Mouse (Mus musculus) midbrain, embryonic 12.5 days (tissue): Measurements from ENCODE around the gene Tnf. TPM values are rescaled to one million over a fixed set of nuclear protein-coding genes. Genes with fewer than 3 reads are reported as not detected.

Source experiments
- ATAC-seq: fragments of 200-750 bp; cut with Nextera tagmentation; 2 replicates; pipeline ENCODE4 v1.8.0; 2017; ENCODE audit warnings: low read depth, moderate TSS enrichment, moderate library complexity; ENCODE audit not compliant: low FRiP score
- H3K27ac ChIP-seq: fragments of 300-500 bp; sonication (generic); replicated peaks from 2 replicates; pipeline ENCODE4 v1.5.1; 2016; ENCODE audit warnings: mild to moderate bottlenecking
- H3K27me3 ChIP-seq: fragments of 300-500 bp; sonication (generic); 2 replicates; pipeline ENCODE4 v1.6.1; 2016; ENCODE audit warnings: mild to moderate bottlenecking
- H3K36me3 ChIP-seq: fragments of 300-500 bp; sonication (generic); 2 replicates; pipeline ENCODE4 v1.6.1; 2016
- H3K4me1 ChIP-seq: fragments of 300-500 bp; sonication (generic); 2 replicates; pipeline ENCODE4 v1.6.1; 2016
- H3K4me2 ChIP-seq: fragments of 300-500 bp; sonication (generic); replicated peaks from 2 replicates; pipeline ENCODE4 v1.6.1; 2016; ENCODE audit warnings: mild to moderate bottlenecking, moderate library complexity
- H3K4me3 ChIP-seq: fragments of 300-500 bp; sonication (generic); 2 replicates; pipeline ENCODE4 v1.5.1; 2016; ENCODE audit warnings: mild to moderate bottlenecking
- H3K9ac ChIP-seq: fragments of 300-500 bp; sonication (generic); replicated peaks from 2 replicates; pipeline ENCODE4 v1.6.1; 2016; ENCODE audit warnings: mild to moderate bottlenecking, moderate library complexity
- H3K9me3 ChIP-seq: fragments of 300-500 bp; sonication (generic); 2 replicates; pipeline ENCODE4 v1.6.1; 2016; ENCODE audit warnings: mild to moderate bottlenecking
- WGBS: fragments of 180-500 bp; shearing (Covaris S2); methylation state at CpG from one replicate; pipeline ENCODE4 v1.1.7; 2016; 5-methylcytosine and 5-hydroxymethylcytosine counted together
- polyA plus RNA-seq: library from polyadenylated mRNA; unstranded; fragments of >200 nt; fragmentation: Nextera tagmentation; extraction: Ambion mirVana; gene quantifications from 2 replicates; pipeline ENCODE4 v1.2.1, GENCODE M21; 2016

The Tnf gene
- polyA plus RNA-seq, 1 experiment from 2014 or later: not detected

DNA sequence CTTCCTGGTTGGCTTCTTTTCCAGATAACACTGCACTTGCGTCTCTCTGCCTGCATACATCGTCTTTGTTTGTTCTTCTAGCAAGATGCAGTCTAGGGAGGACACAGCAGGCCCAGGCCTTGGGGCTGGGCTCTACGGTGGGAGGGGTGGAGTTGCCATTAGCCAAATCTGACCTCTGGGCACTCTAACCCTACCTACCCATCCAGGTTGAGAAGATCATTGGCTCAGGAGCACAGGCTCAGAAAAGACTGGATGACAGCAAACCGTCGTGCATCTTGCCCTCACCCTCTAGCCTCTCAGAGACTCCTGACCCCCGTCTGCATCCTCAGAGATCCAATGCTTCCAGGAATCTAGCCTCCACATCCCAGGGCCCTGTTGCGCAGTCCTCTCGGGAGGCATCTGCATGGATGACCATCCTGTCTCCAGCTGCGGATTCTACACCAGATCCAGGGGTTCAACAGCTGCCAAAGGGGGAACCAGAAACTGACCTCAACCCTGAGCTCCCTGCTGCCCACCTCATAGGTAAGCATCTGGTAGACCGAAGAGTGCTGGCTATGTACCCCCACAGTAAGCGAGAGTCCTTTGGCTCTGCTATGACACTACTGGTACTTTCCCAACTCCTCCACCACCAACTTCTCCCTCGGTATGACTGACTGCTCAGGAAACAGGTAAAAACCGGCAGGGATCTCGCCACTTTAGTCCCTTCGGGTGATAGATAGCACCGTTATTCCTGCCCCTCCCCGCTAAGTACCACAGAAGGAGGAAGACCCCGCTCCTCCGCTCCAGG lies 6.8 kb downstream of the Tnf start:
- 45% methylated on average over 19 of the region's 19 CpGs for WGBS
- 0 out of 2 replicates have a peak, but pooled peaks have one; percentile 27 for ATAC-seq
- Histone ChIP-seq H3K4me3 (peak overlapping the region; percentile 40), H3K27ac (no peak overlapping the region), H3K9me3 (no peaks in the 10 kb centered on the region), H3K4me1 (peaks cover 11% of the 10 kb centered on the region), H3K27me3 (peaks cover 40% of the 10 kb centered on the region), H3K9ac (peak overlapping the region; percentile 40; the same call in 1 of the 2 replicates), H3K4me2 (peak overlapping the region; percentile 70), H3K36me3 (no peaks in the 10 kb centered on the region)

DNA sequence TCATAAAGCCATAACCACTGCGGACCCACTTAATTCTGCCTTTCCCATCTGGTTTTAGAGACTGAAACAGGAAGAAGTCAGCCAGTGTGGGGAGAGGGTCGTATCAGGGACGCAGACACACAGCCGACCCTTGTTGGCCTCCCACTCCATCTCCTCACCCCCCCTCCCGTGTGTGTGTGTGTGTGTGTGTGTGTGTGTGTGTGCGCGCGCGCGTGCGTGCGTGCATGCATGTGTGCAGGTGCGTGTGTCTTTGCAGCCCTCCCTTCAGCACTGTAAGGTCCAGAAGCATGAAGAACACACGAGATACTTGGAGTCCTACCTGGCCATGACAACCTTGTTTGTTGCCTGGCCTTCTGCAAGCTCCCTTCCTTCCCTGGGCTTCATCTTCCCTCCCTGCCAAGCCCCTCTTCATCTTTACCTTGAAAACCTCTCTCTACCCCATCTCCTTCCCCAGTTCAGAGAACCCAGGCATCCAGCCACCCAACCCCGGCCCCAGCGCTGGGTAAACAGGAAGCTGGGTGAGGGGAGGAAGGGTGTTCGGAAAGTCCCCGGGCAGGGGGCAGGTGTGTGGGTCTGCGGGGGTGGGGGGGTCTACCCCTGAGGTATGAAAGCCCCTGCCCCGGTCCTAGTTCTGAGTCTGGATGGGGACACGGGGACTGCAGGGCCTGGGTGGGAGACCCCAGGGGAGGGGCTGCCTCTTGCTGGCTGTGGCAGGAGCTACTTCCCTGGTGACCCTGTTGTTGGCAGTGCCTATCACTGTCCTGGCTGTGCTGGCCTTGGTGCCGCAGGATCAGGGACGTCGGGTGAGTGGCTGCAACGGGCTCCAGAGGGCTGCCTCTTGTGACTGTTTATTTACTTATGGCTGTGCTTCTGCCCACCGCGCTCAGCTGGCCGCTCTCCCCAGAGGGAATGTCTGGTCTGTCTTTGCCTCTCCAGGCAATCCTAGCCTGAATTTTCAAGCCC lies 7.6 kb downstream of the Tnf start, which contains the start of gene Ltb:
Ltb (plus strand) TSS at position 559 of the 963 bp plus-strand sequence.
- peak within 1 kb of the TSS; percentile 40 for H3K4me3 ChIP-seq
- peak within 1 kb of the TSS; percentile 70 for H3K4me2 ChIP-seq
- 74% methylated on average over 28 of the region's 28 CpGs for WGBS
- H3K9me3 ChIP-seq: no peaks in the 10 kb centered on the region
- H3K27me3 ChIP-seq: peaks cover 39% of the 10 kb centered on the region
- H3K9ac ChIP-seq: no peak within 1 kb of the TSS
- H3K27ac ChIP-seq: no peak within 1 kb of the TSS
- no peak for ATAC-seq
- peaks cover 11% of the 10 kb centered on the region for H3K4me1 ChIP-seq
- no peaks in the 10 kb centered on the region for H3K36me3 ChIP-seq

DNA sequence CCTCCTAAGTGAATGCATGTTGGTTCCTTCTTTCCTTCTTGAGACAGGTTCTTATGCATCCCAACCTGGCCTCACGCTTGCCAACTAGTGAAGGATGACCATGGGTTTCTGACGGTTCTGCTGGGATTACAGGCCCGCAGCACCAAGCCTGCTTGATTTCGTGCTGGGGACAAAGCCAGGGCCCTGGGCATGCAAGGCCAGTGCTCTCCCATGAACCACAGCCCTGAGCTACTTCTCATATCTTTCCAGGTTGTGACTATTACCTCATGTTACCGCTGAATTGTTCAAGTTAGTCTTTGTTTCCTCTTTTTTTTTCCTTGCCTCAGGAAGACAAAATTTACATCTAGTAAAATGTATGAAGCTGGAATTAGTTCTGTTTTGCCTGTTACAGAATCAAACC lies 8.9 kb downstream of the Tnf start:
- no peak overlapping the region for H3K9ac ChIP-seq
- H3K27me3 ChIP-seq: peaks cover 36% of the 10 kb centered on the region
- no peaks in the 10 kb centered on the region for H3K36me3 ChIP-seq
- H3K9me3 ChIP-seq: no peaks in the 10 kb centered on the region
- H3K4me3 ChIP-seq: no peak overlapping the region
- WGBS: 82% methylated on average over 5 of the region's 5 CpGs
- ATAC-seq: no peak
- peaks cover 11% of the 10 kb centered on the region for H3K4me1 ChIP-seq
- no peak overlapping the region for H3K4me2 ChIP-seq
- H3K27ac ChIP-seq: no peak overlapping the region

DNA sequence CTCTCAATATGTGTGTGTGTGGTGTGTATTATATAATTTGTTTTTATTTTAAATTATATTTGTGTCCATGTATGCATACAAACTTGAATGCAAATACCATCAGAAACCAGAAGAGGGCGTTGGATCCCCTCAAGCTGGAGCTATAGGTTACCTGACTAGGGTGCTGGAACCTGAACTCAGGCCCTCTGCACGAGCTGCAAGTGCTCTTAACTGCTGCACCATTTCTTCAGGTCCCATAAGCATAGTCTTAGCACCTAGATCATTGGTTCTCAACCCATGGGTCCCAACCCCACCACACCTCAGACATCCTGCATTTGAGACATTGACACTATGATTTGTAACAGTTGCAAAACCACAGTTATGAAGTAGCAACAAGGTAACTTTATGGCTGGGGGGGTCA lies 10.1 kb downstream of the Tnf start:
- H3K9me3 ChIP-seq: no peaks in the 10 kb centered on the region
- H3K27ac ChIP-seq: no peak overlapping the region
- H3K4me2 ChIP-seq: no peak overlapping the region
- 70% methylated on average over 2 of the region's 2 CpGs for WGBS
- no peak overlapping the region for H3K9ac ChIP-seq
- H3K4me3 ChIP-seq: no peak overlapping the region
- peaks cover 29% of the 10 kb centered on the region for H3K27me3 ChIP-seq
- ATAC-seq: no peak
- H3K36me3 ChIP-seq: no peaks in the 10 kb centered on the region
- peaks cover 11% of the 10 kb centered on the region for H3K4me1 ChIP-seq

DNA sequence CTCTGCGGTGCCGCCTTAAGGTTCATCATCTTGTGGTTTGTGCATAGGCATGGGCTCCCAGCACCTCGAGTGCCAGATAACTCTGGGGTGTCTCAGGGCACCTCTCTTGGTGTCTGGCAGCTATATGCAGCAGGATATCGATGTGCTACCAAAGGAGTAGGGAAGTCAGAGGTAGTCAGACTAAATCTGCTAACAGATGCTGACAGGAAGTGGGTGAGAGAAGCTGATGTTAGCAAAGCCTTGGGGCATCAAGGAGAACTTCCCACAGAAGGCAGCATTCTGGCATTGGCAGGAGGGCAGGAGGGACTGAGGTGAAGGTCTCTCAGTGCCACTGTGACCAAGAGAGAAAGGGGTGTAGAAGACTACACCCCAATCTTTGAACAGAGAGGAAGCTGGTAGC lies 11.7 kb downstream of the Tnf start:
- Histone ChIP-seq H3K9ac (no peak overlapping the region), H3K36me3 (no peaks in the 10 kb centered on the region), H3K4me2 (no peak overlapping the region), H3K9me3 (no peaks in the 10 kb centered on the region), H3K27me3 (peaks cover 13% of the 10 kb centered on the region), H3K4me3 (no peak overlapping the region), H3K4me1 (peaks cover 13% of the 10 kb centered on the region), H3K27ac (no peak overlapping the region)
- 69% methylated on average over 4 of the region's 4 CpGs for WGBS
- ATAC-seq: no peak

DNA sequence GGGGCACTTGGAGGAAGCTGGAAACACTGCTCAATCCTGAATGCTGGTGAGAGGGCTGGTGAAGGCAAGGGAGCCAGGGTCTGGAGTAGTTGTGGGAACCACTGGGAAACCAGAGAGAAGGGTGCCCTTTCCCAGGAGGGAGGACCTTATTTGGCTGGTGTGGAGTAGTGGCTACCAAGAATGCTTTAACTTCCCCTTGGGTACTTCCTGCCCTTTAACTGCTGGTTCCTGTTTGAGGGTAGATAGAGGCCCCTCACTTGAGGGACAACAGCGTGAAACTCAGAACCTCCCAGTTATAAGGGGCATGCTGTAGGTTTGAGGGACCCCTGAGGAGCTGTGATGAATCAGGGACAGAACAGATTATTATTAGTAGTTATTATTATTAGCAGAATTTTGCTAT lies 12.6 kb downstream of the Tnf start:
- WGBS: 66% methylated on average over 1 of the region's 1 CpGs
- no peak overlapping the region for H3K9ac ChIP-seq
- no peaks in the 10 kb centered on the region for H3K36me3 ChIP-seq
- no peak for ATAC-seq
- H3K27ac ChIP-seq: no peak overlapping the region
- peaks cover 4% of the 10 kb centered on the region for H3K27me3 ChIP-seq
- no peak overlapping the region for H3K4me3 ChIP-seq
- no peaks in the 10 kb centered on the region for H3K9me3 ChIP-seq
- no peak overlapping the region for H3K4me2 ChIP-seq
- peaks cover 13% of the 10 kb centered on the region for H3K4me1 ChIP-seq

DNA sequence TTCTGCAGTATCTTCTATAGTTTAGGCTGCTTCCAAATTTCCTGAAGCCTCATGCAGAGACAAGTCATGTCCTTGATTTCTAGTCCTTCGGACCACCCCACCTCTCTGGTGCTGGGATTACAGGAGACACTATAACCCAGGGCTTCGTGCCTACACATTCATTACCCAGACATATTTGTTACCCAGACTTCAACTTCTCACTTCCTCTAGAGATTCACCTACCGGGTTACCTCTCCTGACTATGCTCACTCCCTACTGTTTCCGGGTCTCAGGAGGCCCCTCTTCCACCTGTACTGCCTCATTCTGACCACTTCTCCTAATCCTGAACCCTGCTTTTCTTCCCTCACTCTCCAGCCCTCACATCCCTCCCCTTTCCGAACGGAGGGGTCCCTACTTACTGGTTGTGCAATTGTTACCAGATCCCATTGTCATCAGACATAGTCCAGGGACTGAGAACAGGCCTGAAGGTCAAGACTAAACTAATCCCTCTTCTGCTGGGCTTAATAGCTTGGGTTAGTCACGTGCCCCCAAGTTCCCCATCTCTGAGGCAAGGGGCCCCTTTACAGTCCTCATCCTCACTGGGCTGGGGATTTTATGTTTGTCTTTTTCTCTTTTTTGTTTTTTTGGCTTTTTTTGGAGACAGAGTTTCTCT lies 13.7 kb downstream of the Tnf start, which contains the start of gene Lst1:
Lst1 (minus strand) TSS at position 481 of the 652 bp plus-strand sequence.
- no peak within 1 kb of the TSS for H3K27ac ChIP-seq
- WGBS: 64% methylated on average over 7 of the region's 7 CpGs
- H3K27me3 ChIP-seq: no peaks in the 10 kb centered on the region

DNA sequence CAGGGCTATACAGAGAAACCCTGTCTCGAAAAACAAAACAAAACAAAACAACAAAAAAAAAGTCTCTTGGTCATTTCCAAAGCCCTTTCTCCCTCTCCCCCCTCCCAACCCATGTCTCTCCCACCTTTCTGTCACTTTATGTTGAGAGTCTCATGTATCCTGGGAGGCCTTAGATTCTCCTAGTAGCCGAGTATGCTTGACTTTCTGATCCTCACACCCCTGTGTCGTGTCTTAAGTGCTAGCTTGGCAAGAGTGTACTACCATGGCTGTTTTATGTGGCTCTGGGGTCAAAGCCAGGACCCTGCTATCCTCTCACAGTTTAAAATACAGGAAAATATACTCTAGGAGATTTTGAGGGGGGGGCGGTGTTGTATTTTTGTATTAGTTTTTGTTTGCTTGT lies 14.5 kb downstream of the Tnf start:
- H3K27ac ChIP-seq: no peak overlapping the region
- 79% methylated on average over 4 of the region's 4 CpGs for WGBS
- H3K4me2 ChIP-seq: no peak overlapping the region
- ATAC-seq: no peak
- H3K4me1 ChIP-seq: peaks cover 13% of the 10 kb centered on the region
- H3K27me3 ChIP-seq: no peaks in the 10 kb centered on the region
- H3K9ac ChIP-seq: no peak overlapping the region
- no peak overlapping the region for H3K4me3 ChIP-seq
- no peaks in the 10 kb centered on the region for H3K9me3 ChIP-seq
- H3K36me3 ChIP-seq: no peaks in the 10 kb centered on the region

More for the DNA sequence above, 13.7 kb downstream of the Tnf start, which contains the start of gene Lst1:
- no peaks in the 10 kb centered on the region for H3K36me3 ChIP-seq
- no peak within 1 kb of the TSS for H3K4me2 ChIP-seq
- no peak within 1 kb of the TSS for H3K4me3 ChIP-seq
- ATAC-seq: no peak
- H3K9me3 ChIP-seq: no peaks in the 10 kb centered on the region
- peaks cover 13% of the 10 kb centered on the region for H3K4me1 ChIP-seq
- no peak within 1 kb of the TSS for H3K9ac ChIP-seq

DNA sequence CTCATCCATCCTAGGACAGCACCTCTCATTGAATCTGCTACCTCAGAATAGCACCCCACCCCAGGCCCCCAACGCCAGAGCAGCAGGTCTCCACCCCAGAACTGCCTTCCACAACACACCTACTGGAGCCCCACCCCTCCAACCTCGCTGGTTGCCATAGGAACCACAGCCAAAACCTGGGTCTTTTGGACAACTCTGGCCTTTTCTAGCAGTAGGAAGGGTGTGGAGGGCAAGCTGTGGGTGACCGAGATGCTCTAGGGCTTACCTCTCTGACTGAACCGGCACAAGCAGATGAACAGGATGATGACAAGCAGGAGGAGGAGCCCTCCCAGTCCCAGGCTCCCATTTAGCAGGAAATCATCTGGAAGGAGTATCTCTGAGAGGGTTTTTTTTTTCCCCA lies 15.1 kb downstream of the Tnf start:
- Histone ChIP-seq H3K9me3 (no peaks in the 10 kb centered on the region), H3K9ac (peak overlapping the region; percentile 39), H3K4me3 (peak overlapping the region; percentile 35), H3K27ac (peak overlapping the region; percentile 65), H3K27me3 (no peaks in the 10 kb centered on the region), H3K36me3 (no peaks in the 10 kb centered on the region), H3K4me1 (peaks cover 13% of the 10 kb centered on the region), H3K4me2 (peak overlapping the region; percentile 56)
- no peak for ATAC-seq
- WGBS: 3% methylated on average over 4 of the region's 4 CpGs

DNA sequence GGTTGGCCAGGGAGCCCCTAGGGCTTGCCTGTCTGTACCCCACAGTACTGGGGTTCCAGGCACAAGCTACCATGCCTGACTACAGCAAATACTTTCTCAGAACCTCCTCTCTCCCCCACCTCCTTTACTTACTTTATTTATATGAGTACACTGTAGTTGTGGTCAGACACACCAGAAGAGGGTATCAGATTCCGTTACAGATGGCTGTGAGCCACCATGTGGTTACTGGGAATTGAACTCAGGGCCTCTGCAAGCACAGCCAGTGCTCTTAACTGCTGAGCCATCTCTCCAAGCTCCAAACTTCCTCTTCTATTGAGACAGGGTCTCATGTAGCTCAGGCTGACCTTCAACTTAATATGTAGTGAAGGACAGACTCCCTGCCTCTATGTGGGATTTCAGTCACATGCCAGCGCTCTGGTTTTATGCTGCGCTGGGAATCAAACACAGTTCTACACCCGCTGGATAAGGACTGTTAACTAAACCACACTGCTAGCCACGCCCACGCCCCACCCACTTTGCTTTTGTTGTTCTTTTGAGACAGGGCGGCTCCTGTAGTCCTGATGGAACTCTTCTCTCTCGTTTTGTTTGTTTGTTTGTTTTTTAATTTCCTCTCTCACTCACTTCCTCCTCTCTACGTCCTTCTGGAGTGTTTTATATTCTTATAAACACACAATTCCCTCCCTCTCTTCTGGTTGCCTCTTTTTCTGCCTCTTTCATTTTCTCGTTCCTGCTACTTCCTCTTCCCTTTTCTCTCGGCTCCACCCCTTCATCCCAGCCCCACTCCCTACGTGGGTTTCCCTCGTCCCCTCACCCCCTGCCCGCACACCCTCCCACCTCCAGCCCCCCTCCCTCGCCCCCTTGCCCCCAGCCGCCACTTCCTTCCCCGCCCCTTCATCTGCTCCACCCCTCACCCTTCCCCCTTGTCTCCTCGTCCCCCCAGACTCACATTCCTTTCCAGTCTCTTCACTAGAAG lies 15.9 kb downstream of the Tnf start:
- 5% methylated on average over 17 of the region's 18 CpGs for WGBS
- H3K9me3 ChIP-seq: no peaks in the 10 kb centered on the region
- peaks cover 13% of the 10 kb centered on the region for H3K4me1 ChIP-seq
- H3K4me2 ChIP-seq: peak overlapping the region; percentile 56
- 0 out of 2 replicates have a peak, but pooled peaks have one; percentile 47 for ATAC-seq
- no peaks in the 10 kb centered on the region for H3K36me3 ChIP-seq
- H3K4me3 ChIP-seq: peak overlapping the region; percentile 35
- no peaks in the 10 kb centered on the region for H3K27me3 ChIP-seq
- peak overlapping the region; percentile 39 for H3K9ac ChIP-seq
- peak overlapping the region; percentile 65 for H3K27ac ChIP-seq

DNA sequence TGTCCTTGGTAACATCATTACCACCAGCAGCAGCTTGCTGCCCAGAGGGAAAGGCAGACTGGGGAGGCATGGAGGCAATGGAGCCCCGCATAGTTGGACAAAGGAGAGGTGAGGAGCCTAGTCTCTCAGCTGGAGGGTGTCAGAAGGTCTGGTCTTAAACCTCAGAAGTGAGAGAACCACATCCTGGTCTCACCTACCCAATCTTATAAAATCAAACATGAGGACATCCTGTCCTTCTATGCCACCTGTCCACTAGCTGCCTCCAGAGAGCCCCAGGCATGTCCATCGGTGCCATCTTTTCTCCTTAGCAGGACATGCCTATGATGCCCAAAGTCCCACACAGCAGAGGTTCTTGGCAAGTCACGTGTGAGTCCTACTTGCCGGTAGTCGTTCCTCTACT lies 21.7 kb downstream of the Tnf start:
- no peak overlapping the region for H3K4me2 ChIP-seq
- no peaks in the 10 kb centered on the region for H3K27me3 ChIP-seq
- no peaks in the 10 kb centered on the region for H3K9me3 ChIP-seq
- no peaks in the 10 kb centered on the region for H3K36me3 ChIP-seq
- ATAC-seq: no peak
- H3K27ac ChIP-seq: no peak overlapping the region
- 90% methylated on average over 5 of the region's 5 CpGs for WGBS
- H3K4me3 ChIP-seq: no peak overlapping the region
- H3K9ac ChIP-seq: no peak overlapping the region
- no peaks in the 10 kb centered on the region for H3K4me1 ChIP-seq
